Mouse (Mus musculus): Measurements from ENCODE around the gene Ap1ar.

The Ap1ar gene

GRCm38 (mm10) chr3:127841926-127842325 is 4.6 kb upstream of the Ap1ar start:
- DNase-seq (ENCODE audit: low read depth, low spot score): no peak

GRCm38 (mm10) chr3:127837972-127838644 is 785 bp upstream of the Ap1ar start:
- DNase-seq (ENCODE audit: low read depth, low spot score): no peak

GRCm38 (mm10) chr3:127836798-127837153 is 547 bp downstream of the Ap1ar start:
- no peak for DNase-seq (ENCODE audit: low read depth, low spot score)

GRCm38 (mm10) chr3:127835594-127835993 is 1.7 kb downstream of the Ap1ar start:
- DNase-seq (ENCODE audit: low read depth, low spot score): no peak

- DNase-seq (ENCODE audit: low read depth, low spot score): no peak
These were observed 3.3 kb downstream of the Ap1ar start for GRCm38 (mm10) chr3:127834040-127834439.

- no peak for DNase-seq (ENCODE audit: low read depth, low spot score)
These were observed 6.2 kb downstream of the Ap1ar start for GRCm38 (mm10) chr3:127831079-127831478.

- DNase-seq (ENCODE audit: low read depth, low spot score): no peak
These were observed 7.1 kb downstream of the Ap1ar start for GRCm38 (mm10) chr3:127830183-127830582.

GRCm38 (mm10) chr3:127827123-127827522 is 10.2 kb downstream of the Ap1ar start:
- no peak for DNase-seq (ENCODE audit: low read depth, low spot score)

- no peak for DNase-seq (ENCODE audit: low read depth, low spot score)
These were observed 10.8 kb downstream of the Ap1ar start for GRCm38 (mm10) chr3:127826503-127826902.

- no peak for DNase-seq (ENCODE audit: low read depth, low spot score)
These were observed 13.1 kb downstream of the Ap1ar start for GRCm38 (mm10) chr3:127823886-127824863.

GRCm38 (mm10) chr3:127821209-127821608 is 16.1 kb downstream of the Ap1ar start:
- DNase-seq (ENCODE audit: low read depth, low spot score): no peak

- no peak for DNase-seq (ENCODE audit: low read depth, low spot score)
These were observed 16.9 kb downstream of the Ap1ar start for GRCm38 (mm10) chr3:127820400-127820799.

- no peak for DNase-seq (ENCODE audit: low read depth, low spot score)
These were observed 18.3 kb downstream of the Ap1ar start for GRCm38 (mm10) chr3:127818694-127819663.

GRCm38 (mm10) chr3:127817120-127817683 is 20.1 kb downstream of the Ap1ar start:
- no peak for DNase-seq (ENCODE audit: low read depth, low spot score)

GRCm38 (mm10) chr3:127809103-127809502 is 28.2 kb downstream of the Ap1ar start:
- DNase-seq (ENCODE audit: low read depth, low spot score): no peak

- no peak for DNase-seq (ENCODE audit: low read depth, low spot score)
These were observed 29.5 kb downstream of the Ap1ar start for GRCm38 (mm10) chr3:127807846-127808245.

GRCm38 (mm10) chr3:127805991-127806390 is 31.3 kb downstream of the Ap1ar start:
- DNase-seq (ENCODE audit: low read depth, low spot score): no peak

- DNase-seq (ENCODE audit: low read depth, low spot score): no peak
These were observed 32.3 kb downstream of the Ap1ar start for GRCm38 (mm10) chr3:127805071-127805470.

- DNase-seq (ENCODE audit: low read depth, low spot score): no peak
These were observed 32.9 kb downstream of the Ap1ar start for GRCm38 (mm10) chr3:127804439-127804838.

GRCm38 (mm10) chr3:127802814-127803213 is 34.5 kb downstream of the Ap1ar start:
- no peak for DNase-seq (ENCODE audit: low read depth, low spot score)

GRCm38 (mm10) chr3:127801162-127801561 is 36.2 kb downstream of the Ap1ar start:
- no peak for DNase-seq (ENCODE audit: low read depth, low spot score)

Measured in retina, adult 2 months (tissue).